Mouse (Mus musculus): ENCODE results near the gene Psme1. TPM values are rescaled to one million over a fixed set of nuclear protein-coding genes. Genes with fewer than 3 reads are reported as not detected.
A peak's percentile ranks its signal among the peaks of the same experiment; 100 is the strongest.

Psme1 gene
- polyA plus RNA-seq, 1 experiment, result not detected

- 17% methylated on average over 19 of the region's 19 CpGs for WGBS
- TF ChIP-seq POLR2A (IDR thresholded peaks at IDR 0.05; ENCODE audit: insufficient read depth, low read depth, low read length), result 0 out of 2 replicates have a peak, but pooled peaks have one; percentile 12
- peak; percentile 84 for TF ChIP-seq CTCF (IDR thresholded peaks at IDR 0.05; ENCODE audit: insufficient read depth, low read depth, low read length)
- Histone ChIP-seq H3K4me3 (ENCODE audit: insufficient read depth, low read depth, low read length) (peak overlapping the region; percentile 44), H3K27ac (ENCODE audit: insufficient read depth, low read depth, low read length) (peak overlapping the region; percentile 56), H3K4me1 (ENCODE audit: control insufficient read depth, insufficient read depth, low read length) (peaks cover 8% of the 10 kb centered on the region)
Observed at GRCm38 (mm10) chr14:55603633-55604576, 26.0 kb downstream of the Psme1 start.

GRCm38 (mm10) chr14:55604823-55605222, 26.9 kb downstream of the Psme1 start:
- TF ChIP-seq POLR2A (IDR thresholded peaks at IDR 0.05; ENCODE audit: insufficient read depth, low read depth, low read length), result no peak
- TF ChIP-seq CTCF (IDR thresholded peaks at IDR 0.05; ENCODE audit: insufficient read depth, low read depth, low read length), result no peak
- Histone ChIP-seq H3K4me1 (ENCODE audit: control insufficient read depth, insufficient read depth, low read length) (peaks cover 8% of the 10 kb centered on the region), H3K27ac (ENCODE audit: insufficient read depth, low read depth, low read length) (no peak overlapping the region), H3K4me3 (ENCODE audit: insufficient read depth, low read depth, low read length) (no peak overlapping the region)
- WGBS, result 90% methylated on average over 11 of the region's 11 CpGs

- Histone ChIP-seq H3K27ac (ENCODE audit: insufficient read depth, low read depth, low read length) (no peak overlapping the region), H3K4me3 (ENCODE audit: insufficient read depth, low read depth, low read length) (no peak overlapping the region), H3K4me1 (ENCODE audit: control insufficient read depth, insufficient read depth, low read length) (peaks cover 8% of the 10 kb centered on the region)
- WGBS, result 93% methylated on average over 16 of the region's 16 CpGs
- TF ChIP-seq CTCF (IDR thresholded peaks at IDR 0.05; ENCODE audit: insufficient read depth, low read depth, low read length) (no peak), POLR2A (IDR thresholded peaks at IDR 0.05; ENCODE audit: insufficient read depth, low read depth, low read length) (no peak)
Observed at GRCm38 (mm10) chr14:55605743-55606459, 28.0 kb downstream of the Psme1 start.

GRCm38 (mm10) chr14:55608339-55608738, 30.4 kb downstream of the Psme1 start:
- WGBS, result 96% methylated on average over 6 of the region's 6 CpGs
- Histone ChIP-seq H3K27ac (ENCODE audit: insufficient read depth, low read depth, low read length) (no peak overlapping the region), H3K4me1 (ENCODE audit: control insufficient read depth, insufficient read depth, low read length) (peaks cover 8% of the 10 kb centered on the region), H3K4me3 (ENCODE audit: insufficient read depth, low read depth, low read length) (no peak overlapping the region)
- TF ChIP-seq POLR2A (IDR thresholded peaks at IDR 0.05; ENCODE audit: insufficient read depth, low read depth, low read length) (no peak), CTCF (IDR thresholded peaks at IDR 0.05; ENCODE audit: insufficient read depth, low read depth, low read length) (no peak)

GRCm38 (mm10) chr14:55613346-55613745, 35.4 kb downstream of the Psme1 start:
- 51% methylated on average over 6 of the region's 6 CpGs for WGBS

GRCm38 (mm10) chr14:55614565-55615178, 36.7 kb downstream of the Psme1 start:
- WGBS, result 81% methylated on average over 7 of the region's 7 CpGs
- no peak overlapping the region for H3K27ac ChIP-seq (ENCODE audit: insufficient read depth, low read depth, low read length)
- no peak overlapping the region for H3K4me3 ChIP-seq (ENCODE audit: insufficient read depth, low read depth, low read length)
- no peaks in the 10 kb centered on the region for H3K4me1 ChIP-seq (ENCODE audit: control insufficient read depth, insufficient read depth, low read length)
- no peak for TF ChIP-seq POLR2A (IDR thresholded peaks at IDR 0.05; ENCODE audit: insufficient read depth, low read depth, low read length)
- TF ChIP-seq CTCF (IDR thresholded peaks at IDR 0.05; ENCODE audit: insufficient read depth, low read depth, low read length), result no peak

More at GRCm38 (mm10) chr14:55613346-55613745, 35.4 kb downstream of the Psme1 start:
- no peak for TF ChIP-seq CTCF (IDR thresholded peaks at IDR 0.05; ENCODE audit: insufficient read depth, low read depth, low read length)
- no peak for TF ChIP-seq POLR2A (IDR thresholded peaks at IDR 0.05; ENCODE audit: insufficient read depth, low read depth, low read length)
- H3K4me1 ChIP-seq (ENCODE audit: control insufficient read depth, insufficient read depth, low read length), result no peaks in the 10 kb centered on the region
- H3K4me3 ChIP-seq (ENCODE audit: insufficient read depth, low read depth, low read length), result no peak overlapping the region
- no peak overlapping the region for H3K27ac ChIP-seq (ENCODE audit: insufficient read depth, low read depth, low read length)

GRCm38 (mm10) chr14:55615876-55616275, 38.0 kb downstream of the Psme1 start:
- Histone ChIP-seq H3K27ac (ENCODE audit: insufficient read depth, low read depth, low read length) (no peak overlapping the region), H3K4me3 (ENCODE audit: insufficient read depth, low read depth, low read length) (no peak overlapping the region), H3K4me1 (ENCODE audit: control insufficient read depth, insufficient read depth, low read length) (no peaks in the 10 kb centered on the region)
- 78% methylated on average over 2 of the region's 2 CpGs for WGBS
- TF ChIP-seq CTCF (IDR thresholded peaks at IDR 0.05; ENCODE audit: insufficient read depth, low read depth, low read length) (no peak), POLR2A (IDR thresholded peaks at IDR 0.05; ENCODE audit: insufficient read depth, low read depth, low read length) (no peak)

GRCm38 (mm10) chr14:55616844-55617243, 38.9 kb downstream of the Psme1 start:
- Histone ChIP-seq H3K4me3 (ENCODE audit: insufficient read depth, low read depth, low read length) (no peak overlapping the region), H3K4me1 (ENCODE audit: control insufficient read depth, insufficient read depth, low read length) (no peaks in the 10 kb centered on the region), H3K27ac (ENCODE audit: insufficient read depth, low read depth, low read length) (no peak overlapping the region)
- no peak for TF ChIP-seq CTCF (IDR thresholded peaks at IDR 0.05; ENCODE audit: insufficient read depth, low read depth, low read length)
- TF ChIP-seq POLR2A (IDR thresholded peaks at IDR 0.05; ENCODE audit: insufficient read depth, low read depth, low read length), result no peak
- 93% methylated on average over 2 of the region's 2 CpGs for WGBS
